Mouse (Mus musculus): ENCODE data around the gene Rere. TPM values are rescaled to one million over a fixed set of nuclear protein-coding genes. Genes with fewer than 3 reads are reported as not detected.
A peak's percentile ranks its signal among the peaks of the same experiment; 100 is the strongest.

The Rere gene
- total and polyA plus RNA-seq, 3 experiments: 4.1 to 31.8 TPM; not detected in 1

DNA sequence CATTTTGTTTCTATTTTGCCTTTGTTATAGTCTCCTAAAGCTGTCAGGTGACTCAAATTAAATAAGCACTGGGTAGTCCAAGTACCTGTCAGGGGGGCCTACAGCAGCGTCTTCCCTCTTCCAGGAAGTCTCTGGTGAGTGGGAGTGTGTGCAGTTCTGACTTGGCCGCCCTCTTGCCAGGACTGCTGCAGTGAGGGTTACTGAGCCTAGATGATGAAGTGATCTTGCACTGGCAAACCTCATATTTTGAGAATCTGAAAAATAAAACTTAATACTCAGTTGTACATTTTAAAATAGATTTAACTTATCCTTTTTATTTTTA, 306.8 kb downstream of the Rere start:
- Histone ChIP-seq H3K27ac (ENCODE audit: control insufficient read depth, low read depth, low read length) (peak overlapping the region; percentile 22; the same call in 1 of the 2 replicates), H3K79me2 (ENCODE audit: control insufficient read depth, insufficient read depth, low read length, poor library complexity) (no peaks in the 10 kb centered on the region), H3K27me3 (ENCODE audit: control insufficient read depth in 1 of 2, insufficient read depth in 2 of 2, low read length in 2 of 2) (no peaks in the 10 kb centered on the region), H3K9ac (ENCODE audit: control insufficient read depth, low read depth, low read length, poor library complexity, severe bottlenecking) (peak overlapping the region; percentile 49), H3K36me3 (ENCODE audit: control insufficient read depth in 1 of 2, insufficient read depth in 2 of 2, low read length in 2 of 2) (peaks cover 0 to 6% of the 10 kb centered on the region in 2 experiments; a peak in 2 of 4 replicates), H3K9me3 (replicated peaks; ENCODE audit: insufficient read depth, low read length) (no peaks in the 10 kb centered on the region), H3K4me3 (ENCODE audit: control insufficient read depth in 1 of 2, insufficient read depth in 1 of 2, low read depth in 2 of 2, low read length in 2 of 2) (peak overlapping the region; percentile 51 to 71), H3K4me1 (ENCODE audit: control insufficient read depth in 1 of 2, insufficient read depth in 2 of 2, low read length in 2 of 2) (peaks cover 4 to 8% of the 10 kb centered on the region in 2 experiments)
- TF ChIP-seq CHD1 (IDR thresholded peaks at IDR 0.05; ENCODE audit: low read depth, low read length) (no peak), CTCF (IDR thresholded peaks at IDR 0.05 in 2 of 3, conservative IDR thresholded peaks at IDR 0.05 in 1 of 3; ENCODE audit: control insufficient read depth in 1 of 3, insufficient read depth in 1 of 3, low read depth in 2 of 3, low read length in 3 of 3, poor library complexity in 1 of 3, severe bottlenecking in 1 of 3) (no peak), MYB (IDR thresholded peaks at IDR 0.05; ENCODE audit: low read depth, low read length) (no peak), POLR2AphosphoS2 (IDR thresholded peaks at IDR 0.05; ENCODE audit: low read length) (no peak), TAL1 (IDR thresholded peaks at IDR 0.05; ENCODE audit: low read length) (no peak), E2F4 (IDR thresholded peaks at IDR 0.05; ENCODE audit: borderline replicate concordance, low read depth, low read length) (no peak), TCF12 (IDR thresholded peaks at IDR 0.05; ENCODE audit: low read depth, low read length) (no peak), EP300 (IDR thresholded peaks at IDR 0.05; ENCODE audit: low read depth in 1 of 2, low read length in 2 of 2) (no peak), ETS1 (IDR thresholded peaks at IDR 0.05; ENCODE audit: low read depth, low read length) (no peak), NELFE (IDR thresholded peaks at IDR 0.05; ENCODE audit: low read depth, low read length) (no peak), ELF1 (IDR thresholded peaks at IDR 0.05; ENCODE audit: low read depth, low read length) (no peak)
- peak; percentile 37 for DNase-seq (ENCODE audit: low read depth, low spot score)

DNA sequence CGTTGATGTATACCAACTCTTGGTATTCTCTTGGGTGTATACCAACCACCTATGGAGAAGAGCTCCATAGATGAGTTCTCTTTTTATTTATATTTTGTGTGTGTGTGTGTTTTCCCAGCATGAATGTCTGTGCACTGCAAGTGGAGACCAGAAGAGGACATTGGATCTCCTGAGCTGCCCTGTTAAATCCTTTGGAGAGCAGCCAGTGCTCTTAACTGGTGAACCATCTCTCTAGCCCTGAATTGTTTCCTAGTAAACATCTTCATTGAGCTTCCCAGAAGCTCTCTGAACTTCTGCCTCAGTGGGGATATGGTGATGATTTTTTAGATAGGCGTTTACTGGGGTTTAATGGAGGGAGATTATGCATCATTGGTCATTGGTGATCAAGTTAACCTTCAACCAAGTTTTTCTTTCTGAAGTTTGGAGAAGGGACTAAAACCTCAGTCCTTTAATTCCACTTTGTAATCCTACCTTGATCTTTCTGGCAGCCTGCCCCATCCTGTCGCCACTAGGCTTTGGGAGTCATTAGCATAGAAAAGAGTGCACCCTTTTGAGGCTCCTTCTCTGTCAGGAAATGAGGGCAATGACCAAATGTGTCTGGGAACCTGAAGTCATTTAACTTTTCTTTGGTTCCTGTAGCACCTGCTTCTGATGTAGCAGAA, 309.3 kb downstream of the Rere start:
- DNase-seq (ENCODE audit: low read depth, low spot score): no peak
- H3K27ac ChIP-seq (ENCODE audit: control insufficient read depth, low read depth, low read length): no peak overlapping the region
- H3K79me2 ChIP-seq (ENCODE audit: control insufficient read depth, insufficient read depth, low read length, poor library complexity): no peaks in the 10 kb centered on the region
- H3K4me3 ChIP-seq (ENCODE audit: control insufficient read depth in 1 of 2, insufficient read depth in 1 of 2, low read depth in 2 of 2, low read length in 2 of 2): no peak overlapping the region
- peaks cover 7 to 12% of the 10 kb centered on the region in 2 experiments for H3K4me1 ChIP-seq (ENCODE audit: control insufficient read depth in 1 of 2, insufficient read depth in 2 of 2, low read length in 2 of 2)
- H3K9ac ChIP-seq (ENCODE audit: control insufficient read depth, low read depth, low read length, poor library complexity, severe bottlenecking): no peak overlapping the region
- no peaks in the 10 kb centered on the region for H3K27me3 ChIP-seq (ENCODE audit: control insufficient read depth in 1 of 2, insufficient read depth in 2 of 2, low read length in 2 of 2)
- H3K36me3 ChIP-seq (ENCODE audit: control insufficient read depth in 1 of 2, insufficient read depth in 2 of 2, low read length in 2 of 2): peaks cover 0 to 11% of the 10 kb centered on the region in 2 experiments; a peak in 2 of 4 replicates
- TF ChIP-seq ELF1 (IDR thresholded peaks at IDR 0.05; ENCODE audit: low read depth, low read length): no peak
- TF ChIP-seq MAFK (IDR thresholded peaks at IDR 0.05; ENCODE audit: borderline replicate concordance, low read depth, low read length): no peak
- TF ChIP-seq POLR2AphosphoS2 (IDR thresholded peaks at IDR 0.05; ENCODE audit: low read length): no peak
- TF ChIP-seq HCFC1 (IDR thresholded peaks at IDR 0.05; ENCODE audit: low read depth, low read length): no peak
- no peak for TF ChIP-seq SMC3 (IDR thresholded peaks at IDR 0.05; ENCODE audit: low read depth, low read length)
- no peak for TF ChIP-seq KAT2A (conservative IDR thresholded peaks at IDR 0.05; ENCODE audit: low read depth, low read length)
- no peak for TF ChIP-seq JUND (IDR thresholded peaks at IDR 0.05; ENCODE audit: low read depth, low read length)
- no peak for TF ChIP-seq ZKSCAN1 (IDR thresholded peaks at IDR 0.05; ENCODE audit: low read depth, low read length)
- TF ChIP-seq BHLHE40 (IDR thresholded peaks at IDR 0.05; ENCODE audit: borderline replicate concordance, low read depth, low read length): no peak
- TF ChIP-seq CHD1 (IDR thresholded peaks at IDR 0.05; ENCODE audit: low read depth, low read length): no peak
- no peak for TF ChIP-seq TBP (IDR thresholded peaks at IDR 0.05; ENCODE audit: low read depth, low read length)
- TF ChIP-seq TAL1 (IDR thresholded peaks at IDR 0.05; ENCODE audit: low read length): no peak
- no peak for TF ChIP-seq E2F4 (IDR thresholded peaks at IDR 0.05; ENCODE audit: borderline replicate concordance, low read depth, low read length)
- no peak for TF ChIP-seq USF1 (IDR thresholded peaks at IDR 0.05; ENCODE audit: low read depth, low read length)
- H3K9me3 ChIP-seq (replicated peaks; ENCODE audit: insufficient read depth, low read length): no peaks in the 10 kb centered on the region

Data from MEL (cell line).